Mouse (Mus musculus): Measurements from ENCODE around the gene Ppid. TPM values are rescaled to one million over a fixed set of nuclear protein-coding genes. Genes with fewer than 3 reads are reported as not detected.

The Ppid gene
- 251 and 254 TPM in 2 replicates for total RNA-seq (2012; rRNA removed)
- 100 to 1,000 TPM in 1 of 2 experiments, not detected in 1; 203 TPM for polyA plus RNA-seq (2012; ENCODE audit: insufficient read depth in 1 of 2, insufficient read length in 2 of 2, low read depth in 1 of 2, low replicate concordance in 2 of 2, missing spikeins in 1 of 2)

DNA sequence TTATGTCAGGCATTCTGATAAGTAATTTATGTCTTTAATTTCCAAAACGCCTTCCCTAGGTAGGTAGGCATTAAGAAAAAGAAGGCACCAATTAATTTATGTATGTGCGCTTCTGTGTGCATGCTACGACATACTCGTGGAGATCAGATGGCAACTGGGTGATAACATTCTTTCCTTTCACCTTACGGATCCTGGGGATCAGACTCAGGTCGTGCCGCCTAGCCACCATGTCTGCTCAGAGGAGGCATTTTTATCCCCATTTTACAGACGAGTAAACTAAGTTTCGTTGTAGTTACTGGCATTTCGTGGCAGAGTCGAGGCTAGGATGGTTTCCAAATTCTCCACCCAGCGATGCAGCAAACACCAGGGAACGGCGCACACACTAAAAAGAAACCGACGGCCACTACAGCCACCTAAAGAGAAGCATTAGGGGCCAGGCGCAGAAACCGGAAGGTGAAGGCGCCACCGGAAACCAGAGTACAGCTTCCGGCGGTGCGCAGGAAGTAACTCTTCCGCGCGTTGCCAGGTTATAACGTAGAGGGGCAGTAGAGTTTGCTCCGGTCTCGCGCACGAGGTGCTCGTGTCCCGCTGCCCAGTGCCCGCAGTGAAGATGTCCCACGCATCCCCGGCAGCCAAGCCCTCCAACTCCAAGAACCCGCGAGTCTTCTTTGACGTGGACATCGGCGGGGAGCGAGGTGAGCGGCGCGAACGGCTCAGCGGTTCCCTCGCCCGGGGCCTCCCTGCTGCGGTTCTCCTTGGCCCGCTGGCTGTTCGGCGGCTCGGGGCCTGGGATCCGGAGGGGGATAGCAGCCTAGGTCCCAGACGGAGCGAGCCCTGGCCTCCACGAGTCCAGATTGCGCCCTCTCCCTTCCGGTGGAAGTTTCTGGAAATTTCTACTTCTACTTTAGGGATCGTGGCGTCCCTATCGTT lies at the start of gene Ppid:
Ppid (plus strand) TSS at position 480 of the 930 bp plus-strand sequence.
- peak within 1 kb of the TSS; percentile 85 for H3K9ac ChIP-seq (ENCODE audit: control insufficient read depth, low read depth, low read length, poor library complexity, severe bottlenecking)
- H3K4me3 ChIP-seq (ENCODE audit: control insufficient read depth in 1 of 2, insufficient read depth in 1 of 2, low read depth in 2 of 2, low read length in 2 of 2): peak within 1 kb of the TSS; percentile 79 to 80
- H3K4me1 ChIP-seq (ENCODE audit: control insufficient read depth in 1 of 2, insufficient read depth in 2 of 2, low read length in 2 of 2): peaks cover 0 to 10% of the 10 kb centered on the region in 2 experiments; a peak in 2 of 4 replicates
- H3K27me3 ChIP-seq (ENCODE audit: control insufficient read depth in 1 of 2, insufficient read depth in 2 of 2, low read length in 2 of 2): no peaks in the 10 kb centered on the region
- peak; percentile 94 for DNase-seq (ENCODE audit: low read depth, low spot score)
- H3K79me2 ChIP-seq (ENCODE audit: control insufficient read depth, insufficient read depth, low read length, poor library complexity): peaks cover 44% of the 10 kb centered on the region
- peak within 1 kb of the TSS; percentile 80 for H3K27ac ChIP-seq (ENCODE audit: control insufficient read depth, low read depth, low read length)
- H3K36me3 ChIP-seq (ENCODE audit: control insufficient read depth in 1 of 2, insufficient read depth in 2 of 2, low read length in 2 of 2): peaks cover 23 to 27% of the 10 kb centered on the region in 2 experiments
- H3K9me3 ChIP-seq (replicated peaks; ENCODE audit: insufficient read depth, low read length): no peaks in the 10 kb centered on the region
- TF ChIP-seq MAFK (IDR thresholded peaks at IDR 0.05; ENCODE audit: borderline replicate concordance, low read depth, low read length) (no peak), NRF1 (IDR thresholded peaks at IDR 0.05; ENCODE audit: insufficient read depth, low read depth, low read length, poor library complexity, severe bottlenecking) (peak; percentile 50; the same call in 1 of the 2 replicates), HCFC1 (IDR thresholded peaks at IDR 0.05; ENCODE audit: low read depth, low read length) (peak; percentile 89), NELFE (IDR thresholded peaks at IDR 0.05; ENCODE audit: low read depth, low read length) (peak; percentile 97), POLR2AphosphoS2 (IDR thresholded peaks at IDR 0.05; ENCODE audit: low read length) (peak; percentile 89), RAD21 (IDR thresholded peaks at IDR 0.05; ENCODE audit: low read depth, low read length) (no peak), CHD1 (IDR thresholded peaks at IDR 0.05; ENCODE audit: low read depth, low read length) (no peak), MYB (IDR thresholded peaks at IDR 0.05; ENCODE audit: low read depth, low read length) (no peak), TBP (IDR thresholded peaks at IDR 0.05; ENCODE audit: low read depth, low read length) (peak; percentile 93), RCOR1 (IDR thresholded peaks at IDR 0.05; ENCODE audit: low read depth, low read length) (no peak; the same call in 1 of the 2 replicates), JUND (IDR thresholded peaks at IDR 0.05; ENCODE audit: low read depth, low read length) (no peak), MYC (IDR thresholded peaks at IDR 0.05; ENCODE audit: low read depth, low read length) (peak; percentile 86), ZMIZ1 (IDR thresholded peaks at IDR 0.05; ENCODE audit: low read depth, low read length) (peak; percentile 82), MXI1 (IDR thresholded peaks at IDR 0.05; ENCODE audit: low read depth, low read length) (peak; percentile 86), BHLHE40 (IDR thresholded peaks at IDR 0.05; ENCODE audit: borderline replicate concordance, low read depth, low read length) (no peak), ELF1 (IDR thresholded peaks at IDR 0.05; ENCODE audit: low read depth, low read length) (peak; percentile 89), ZNF384 (IDR thresholded peaks at IDR 0.05; ENCODE audit: low read depth, low read length) (no peak), MAX (IDR thresholded peaks at IDR 0.05; ENCODE audit: low read length) (peak; percentile 76), SIN3A (IDR thresholded peaks at IDR 0.05; ENCODE audit: low read length) (peak; percentile 86), GABPA (IDR thresholded peaks at IDR 0.05; ENCODE audit: low read depth, low read length) (no peak), CTCF (IDR thresholded peaks at IDR 0.05 in 2 of 3, conservative IDR thresholded peaks at IDR 0.05 in 1 of 3; ENCODE audit: control insufficient read depth in 1 of 3, insufficient read depth in 1 of 3, low read depth in 2 of 3, low read length in 3 of 3, poor library complexity in 1 of 3, severe bottlenecking in 1 of 3) (no peak), TCF12 (IDR thresholded peaks at IDR 0.05; ENCODE audit: low read depth, low read length) (peak; percentile 72), SMC3 (IDR thresholded peaks at IDR 0.05; ENCODE audit: low read depth, low read length) (no peak), POLR2A (IDR thresholded peaks at IDR 0.05; ENCODE audit: control insufficient read depth in 1 of 2, insufficient read depth in 1 of 2, low read depth in 1 of 2, low read length in 2 of 2, poor library complexity in 1 of 2) (peak; percentile 90 to 99), TAL1 (IDR thresholded peaks at IDR 0.05; ENCODE audit: low read length) (no peak), KAT2A (conservative IDR thresholded peaks at IDR 0.05; ENCODE audit: low read depth, low read length) (peak; percentile 51; the same call in 1 of the 2 replicates), ETS1 (IDR thresholded peaks at IDR 0.05; ENCODE audit: low read depth, low read length) (0 out of 2 replicates have a peak, but pooled peaks have one; percentile 24)

All from MEL (cell line).